Mouse (Mus musculus): ENCODE results near the gene Bub1b. TPM values are rescaled to one million over a fixed set of nuclear protein-coding genes. Genes with fewer than 3 reads are reported as not detected.

Bub1b gene
- polyA plus RNA-seq, 1 experiment from 2014 or later, result 146 TPM

Other genes with a start within 250 kb of the Bub1b start
- 0.23 and 0.24 TPM in 2 replicates for gene Gpr176, start 224.8 kb upstream of the Bub1b start, polyA plus RNA-seq (2014; fragmentation: Nextera tagmentation; extraction: Ambion mirVana)
- gene Eif2ak4, start 209.6 kb upstream of the Bub1b start, polyA plus RNA-seq (2014; fragmentation: Nextera tagmentation; extraction: Ambion mirVana), result 14.0 and 14.5 TPM in 2 replicates
- 239 and 257 TPM in 2 replicates for gene Srp14, start 118.5 kb upstream of the Bub1b start, polyA plus RNA-seq (2014; fragmentation: Nextera tagmentation; extraction: Ambion mirVana)
- gene Bmf, start 48.5 kb upstream of the Bub1b start, polyA plus RNA-seq (2014; fragmentation: Nextera tagmentation; extraction: Ambion mirVana), result 2.4 and 6.0 TPM in 2 replicates
- gene Pak6, start 65.1 kb downstream of the Bub1b start, polyA plus RNA-seq (2014; fragmentation: Nextera tagmentation; extraction: Ambion mirVana), result 1.2 and 2.2 TPM in 2 replicates
- gene Ankrd63, start 105.8 kb downstream of the Bub1b start, polyA plus RNA-seq (2014; fragmentation: Nextera tagmentation; extraction: Ambion mirVana), result not detected in 2 replicates
- 0.33 and 0.45 TPM in 2 replicates for gene Plcb2, start 130.2 kb downstream of the Bub1b start, polyA plus RNA-seq (2014; fragmentation: Nextera tagmentation; extraction: Ambion mirVana)
- 28.6 and 30.4 TPM in 2 replicates for gene Inafm2, start 147.5 kb downstream of the Bub1b start, polyA plus RNA-seq (2014; fragmentation: Nextera tagmentation; extraction: Ambion mirVana)
- 0.36 and 0.87 TPM in 2 replicates for gene Ccdc9b, start 164.4 kb downstream of the Bub1b start, polyA plus RNA-seq (2014; fragmentation: Nextera tagmentation; extraction: Ambion mirVana)
- gene Phgr1, start 174.6 kb downstream of the Bub1b start, polyA plus RNA-seq (2014; fragmentation: Nextera tagmentation; extraction: Ambion mirVana), result not detected in 2 replicates
- gene Disp2, start 181.5 kb downstream of the Bub1b start, polyA plus RNA-seq (2014; fragmentation: Nextera tagmentation; extraction: Ambion mirVana), result 5.4 and 5.9 TPM in 2 replicates
- 196 and 202 TPM in 2 replicates for gene Knstrn, start 215.8 kb downstream of the Bub1b start, polyA plus RNA-seq (2014; fragmentation: Nextera tagmentation; extraction: Ambion mirVana)

Data from forebrain, embryonic 11.5 days (tissue).